11 mouse cellular contexts compared by ENCODE assay signal in the genomic region with DNA sequence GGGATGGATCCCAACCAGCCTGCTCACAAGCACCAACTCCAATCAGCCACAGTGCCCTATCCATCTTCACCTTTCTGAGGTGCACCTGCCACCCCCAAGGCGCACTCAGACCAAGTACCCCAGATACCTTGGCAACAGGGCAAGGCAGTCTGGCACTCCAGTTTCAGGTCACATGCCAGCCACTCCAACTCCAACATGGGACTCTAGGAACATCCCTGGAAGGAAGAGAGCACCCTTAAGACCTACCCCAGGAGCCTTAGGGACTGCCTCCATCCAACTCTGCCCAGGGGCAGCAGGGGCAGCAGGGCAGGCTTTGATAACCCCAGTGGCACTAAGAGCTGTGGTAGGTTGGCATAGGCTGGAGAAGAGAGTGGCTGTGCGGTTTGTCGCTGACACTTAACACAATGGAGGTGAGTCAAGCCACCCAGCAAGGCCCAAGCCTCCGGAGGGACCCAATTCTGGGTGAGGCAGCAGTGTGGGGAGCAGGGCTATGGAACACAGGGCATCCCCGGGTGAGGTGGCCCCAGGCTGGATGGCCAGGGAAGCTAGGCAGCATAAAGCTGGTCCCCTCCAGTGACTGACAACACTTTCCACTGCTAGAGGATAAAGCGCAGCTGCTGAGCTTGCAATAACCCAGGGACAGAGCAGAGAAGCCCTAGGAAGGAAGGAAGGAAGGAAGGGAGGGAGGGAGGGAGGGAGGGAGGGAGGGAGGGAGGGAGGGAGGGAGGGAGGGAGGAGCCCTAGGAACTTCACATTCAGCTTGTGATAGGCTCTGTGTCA. TPM values are rescaled to one million over a fixed set of nuclear protein-coding genes. Genes with fewer than 3 reads are reported as not detected.
DNase-seq lines count a peak whose midpoint lies in the region; ATAC-seq and TF ChIP-seq lines count a peak whose summit lies in the region.
"Had no signal": no experiment of that assay in that cellular context is flagged by ENCODE, and none has a peak within 500 bp of the region (broad histone marks: within the 10 kb centered on the region; RNA-seq: fewer than 3 reads in every experiment).

No protein-coding gene starts in this region.

- H3K36me3 ChIP-seq in heart, embryonic 14.5 days (ENCODE audit: control insufficient read depth, insufficient read depth, low read length): peaks cover 16% of the 10 kb centered on the region
- H3K36me3 ChIP-seq in lung, embryonic 15.5 days: peaks cover 11% of the 10 kb centered on the region; the same call in 1 of the 2 replicates
- peaks cover 9% of the 10 kb centered on the region for H3K36me3 ChIP-seq in embryonic facial prominence, embryonic 10.5 days (replicated peaks)
- peaks cover 18% of the 10 kb centered on the region for H3K36me3 ChIP-seq in liver, embryonic 15.5 days (replicated peaks)
- no peaks in the 10 kb centered on the region for H3K36me3 ChIP-seq in forebrain, postnatal 0 days (ENCODE audit: insufficient read depth)
- H3K36me3 ChIP-seq: midbrain, embryonic 15.5 days had no signal

- no peaks in the 10 kb centered on the region for H3K27me3 ChIP-seq in heart, embryonic 14.5 days (ENCODE audit: control insufficient read depth, insufficient read depth, low read length)
- H3K27me3 ChIP-seq in lung, embryonic 15.5 days: peaks cover 16% of the 10 kb centered on the region; the same call in 1 of the 2 replicates
- peaks cover 87% of the 10 kb centered on the region for H3K27me3 ChIP-seq in embryonic facial prominence, embryonic 10.5 days (replicated peaks; ENCODE audit: low read depth, poor library complexity, severe bottlenecking)
- H3K27me3 ChIP-seq in liver, embryonic 15.5 days: peaks cover 7% of the 10 kb centered on the region
- no peaks in the 10 kb centered on the region; the same call in 1 of the 2 replicates for H3K27me3 ChIP-seq in forebrain, postnatal 0 days (ENCODE audit: insufficient read depth, low read length)

- TF ChIP-seq POLR2A in lung, adult 2 months (IDR thresholded peaks at IDR 0.05; ENCODE audit: borderline replicate concordance, extremely low read depth, low read depth, low read length): no peak

- no peak for DNase-seq in heart, postnatal 36 days
- DNase-seq in lung, adult 2 months: no peak
- DNase-seq in embryonic facial prominence, embryonic 10.5 days (ENCODE audit: low spot score): no peak
- no peak for DNase-seq in forebrain, postnatal 0 days
- no peak for DNase-seq in T-cell, adult 2 months (ENCODE audit: low spot score)
- DNase-seq: left cerebral cortex, postnatal 4 days; right cerebral cortex, postnatal 25 days had no signal

- intact Hi-C loops in heart, postnatal 36 days (cut with DNase I): no loop called here

- TF ChIP-seq CTCF in lung, adult 2 months (IDR thresholded peaks at IDR 0.05; ENCODE audit: insufficient read depth, low read length): no peak
- TF ChIP-seq CTCF in forebrain, postnatal 0 days (IDR thresholded peaks at IDR 0.05; ENCODE audit: low read depth): no peak

- no peak for ATAC-seq in heart, embryonic 14.5 days (ENCODE audit: insufficient number of reproducible peaks, insufficient read depth, low FRiP score, low read depth)
- ATAC-seq in lung, embryonic 15.5 days (ENCODE audit: borderline replicate concordance, extremely low read depth, low FRiP score, low TSS enrichment): no peak
- ATAC-seq in liver, embryonic 15.5 days (ENCODE audit: insufficient read depth): no peak
- ATAC-seq in forebrain, postnatal 0 days: no peak
- ATAC-seq: midbrain, embryonic 15.5 days had no signal

- H3K9me3 ChIP-seq in heart, embryonic 14.5 days (ENCODE audit: control insufficient read depth, low read length): no peaks in the 10 kb centered on the region
- H3K9me3 ChIP-seq in lung, embryonic 15.5 days: no peaks in the 10 kb centered on the region
- no peaks in the 10 kb centered on the region for H3K9me3 ChIP-seq in embryonic facial prominence, embryonic 10.5 days
- H3K9me3 ChIP-seq in liver, embryonic 15.5 days (replicated peaks): no peaks in the 10 kb centered on the region
- no peaks in the 10 kb centered on the region for H3K9me3 ChIP-seq in forebrain, postnatal 0 days (ENCODE audit: low read length)
- H3K9me3 ChIP-seq: midbrain, embryonic 15.5 days had no signal

- peak overlapping the region in 1 of 2 experiments; percentile 69; a peak in 2 of 4 replicates for H3K27ac ChIP-seq in heart, embryonic 14.5 days (replicated peaks in 1 of 2; ENCODE audit: control insufficient read depth in 1 of 2, insufficient read depth in 1 of 2, low read depth in 2 of 2, low read length in 2 of 2)
- H3K27ac ChIP-seq in lung, embryonic 15.5 days: peak overlapping the region; percentile 76
- peak overlapping the region; percentile 5; the same call in 1 of the 2 replicates for H3K27ac ChIP-seq in embryonic facial prominence, embryonic 10.5 days (replicated peaks)
- 0 out of 2 replicates have a peak overlapping the region, but pooled peaks have one; percentile 61 for H3K27ac ChIP-seq in liver, embryonic 15.5 days (replicated peaks)
- H3K27ac ChIP-seq in forebrain, postnatal 0 days (ENCODE audit: low read depth, low read length): no peak overlapping the region
- H3K27ac ChIP-seq: midbrain, embryonic 15.5 days had no signal

- H3K4me1 ChIP-seq in heart, embryonic 14.5 days (ENCODE audit: control insufficient read depth in 2 of 2, insufficient read depth in 2 of 2, low read length in 2 of 2): peaks cover 37 to 41% of the 10 kb centered on the region in 2 experiments
- peaks cover 54% of the 10 kb centered on the region for H3K4me1 ChIP-seq in lung, embryonic 15.5 days
- peaks cover 28% of the 10 kb centered on the region for H3K4me1 ChIP-seq in lung, adult 2 months (ENCODE audit: control insufficient read depth, insufficient read depth, low read length)
- H3K4me1 ChIP-seq in embryonic facial prominence, embryonic 10.5 days: peaks cover 61% of the 10 kb centered on the region
- H3K4me1 ChIP-seq in liver, embryonic 15.5 days (replicated peaks): peaks cover 73% of the 10 kb centered on the region
- peaks cover 15% of the 10 kb centered on the region; the same call in 1 of the 2 replicates for H3K4me1 ChIP-seq in forebrain, postnatal 0 days (ENCODE audit: insufficient read depth)

- 78% methylated on average over 6 of the region's 6 CpGs for WGBS in heart, embryonic 14.5 days
- 70% methylated on average over 5 of the region's 6 CpGs for WGBS in lung, embryonic 15.5 days
- 43% methylated on average over 5 of the region's 6 CpGs for WGBS in lung, adult 2 months
- WGBS in embryonic facial prominence, embryonic 10.5 days: 80% methylated on average over 6 of the region's 6 CpGs
- WGBS in liver, embryonic 15.5 days (ENCODE audit: insufficient replicate concordance): 54% methylated on average over 6 of the region's 6 CpGs
- WGBS in forebrain, postnatal 0 days: 81% methylated on average over 6 of the region's 6 CpGs

- H3K4me3 ChIP-seq in heart, embryonic 14.5 days (ENCODE audit: control insufficient read depth in 1 of 2, insufficient read depth in 1 of 2, low read depth in 1 of 2, low read length in 2 of 2): no peak overlapping the region
- H3K4me3 ChIP-seq in lung, embryonic 15.5 days: no peak overlapping the region
- no peak overlapping the region for H3K4me3 ChIP-seq in lung, adult 2 months (replicated peaks; ENCODE audit: extremely low read depth, low read depth, low read length)
- 0 out of 2 replicates have a peak overlapping the region, but pooled peaks have one; percentile 75 for H3K4me3 ChIP-seq in embryonic facial prominence, embryonic 10.5 days
- no peak overlapping the region for H3K4me3 ChIP-seq in liver, embryonic 15.5 days (replicated peaks)
- H3K4me3 ChIP-seq in forebrain, postnatal 0 days (ENCODE audit: low read depth, low read length): no peak overlapping the region
- H3K4me3 ChIP-seq: midbrain, embryonic 15.5 days had no signal

- no peak overlapping the region for H3K9ac ChIP-seq in heart, embryonic 14.5 days (ENCODE audit: low read length)
- H3K9ac ChIP-seq in lung, embryonic 15.5 days: no peak overlapping the region
- H3K9ac ChIP-seq in liver, embryonic 15.5 days: no peak overlapping the region
- H3K9ac ChIP-seq in forebrain, postnatal 0 days: no peak overlapping the region
- H3K9ac ChIP-seq: midbrain, embryonic 15.5 days had no signal

- peak overlapping the region; percentile 40; the same call in 1 of the 2 replicates for H3K4me2 ChIP-seq in heart, embryonic 14.5 days (ENCODE audit: low read length)
- H3K4me2 ChIP-seq in lung, embryonic 15.5 days: peak overlapping the region; percentile 29
- peak overlapping the region; percentile 99; the same call in 1 of the 2 replicates for H3K4me2 ChIP-seq in liver, embryonic 15.5 days
- no peak overlapping the region for H3K4me2 ChIP-seq in forebrain, postnatal 0 days (ENCODE audit: low read depth)

RNA-seq across cellular contexts. Expression of gene Sh2b3, which starts 4.9 kb away (rescaled TPM):
- 16.5 and 18.1 TPM in 2 replicates for polyA plus RNA-seq in heart, embryonic 14.5 days (2014; fragmentation: Nextera tagmentation; extraction: Ambion mirVana)
- total RNA-seq in heart, postnatal 36 days (2021): 10 to 100 TPM; 23.8 to 28.1 TPM
- 20.5 and 21.2 TPM in 2 replicates for polyA plus RNA-seq in lung, embryonic 15.5 days (2015; fragmentation: Nextera tagmentation; extraction: Ambion mirVana)
- 58.8 and 106 TPM in 2 replicates for polyA plus RNA-seq in lung, adult 2 months (2012; rRNA removed)
- polyA plus RNA-seq in embryonic facial prominence, embryonic 10.5 days (2016; fragmentation: Nextera tagmentation; extraction: Ambion mirVana): 7.9 TPM in 2 replicates
- polyA plus RNA-seq in liver, embryonic 15.5 days (2015; fragmentation: Nextera tagmentation; extraction: Ambion mirVana): 6.7 and 7.7 TPM in 2 replicates
- 11.7 and 14.1 TPM in 2 replicates for total RNA-seq in forebrain, postnatal 0 days (2014; rRNA removed)
- polyA plus RNA-seq in forebrain, postnatal 0 days (2015; fragmentation: Nextera tagmentation; extraction: Ambion mirVana): 4.6 and 6.2 TPM in 2 replicates

RNA-seq across cellular contexts. Expression of gene Pheta1, which starts 16.2 kb away (rescaled TPM):
- polyA plus RNA-seq in heart, embryonic 14.5 days (2014; fragmentation: Nextera tagmentation; extraction: Ambion mirVana): 10.8 and 11.5 TPM in 2 replicates
- 10 to 100 TPM; 11.6 to 12.6 TPM for total RNA-seq in heart, postnatal 36 days (2021)
- polyA plus RNA-seq in lung, embryonic 15.5 days (2015; fragmentation: Nextera tagmentation; extraction: Ambion mirVana): 27.2 and 27.5 TPM in 2 replicates
- 20.4 and 25.3 TPM in 2 replicates for polyA plus RNA-seq in lung, adult 2 months (2012; rRNA removed)
- polyA plus RNA-seq in embryonic facial prominence, embryonic 10.5 days (2016; fragmentation: Nextera tagmentation; extraction: Ambion mirVana): 56.5 and 60.0 TPM in 2 replicates
- polyA plus RNA-seq in liver, embryonic 15.5 days (2015; fragmentation: Nextera tagmentation; extraction: Ambion mirVana): 3.9 and 4.5 TPM in 2 replicates
- 49.7 and 51.5 TPM in 2 replicates for total RNA-seq in forebrain, postnatal 0 days (2014; rRNA removed)
- polyA plus RNA-seq in forebrain, postnatal 0 days (2015; fragmentation: Nextera tagmentation; extraction: Ambion mirVana): 36.3 and 38.7 TPM in 2 replicates
